Mouse (Mus musculus) stomach, postnatal 0 days (tissue): Measurements from ENCODE around the gene Ptgis.

Experiments
- CTCF ChIP-seq: IDR thresholded peaks from 2 replicates; pipeline ENCODE4 v1.5.1; 2016; ENCODE audit warnings: antibody characterized with exemption, low read depth, mild to moderate bottlenecking, moderate library complexity
- EP300 ChIP-seq: optimal IDR thresholded peaks from 2 replicates; pipeline ENCODE3; 2016; ENCODE audit warnings: antibody characterized with exemption

- TF ChIP-seq CTCF (no peak), EP300 (no peak)
These were observed 36.6 kb upstream of the Ptgis start for GRCm38 (mm10) chr2:167277026-167277425.
